Mouse (Mus musculus): ENCODE measurements around the gene Cand2. TPM values are rescaled to one million over a fixed set of nuclear protein-coding genes. Genes with fewer than 3 reads are reported as not detected.

The Cand2 gene
- polyA plus RNA-seq, 1 experiment = 8.4 TPM

DNA sequence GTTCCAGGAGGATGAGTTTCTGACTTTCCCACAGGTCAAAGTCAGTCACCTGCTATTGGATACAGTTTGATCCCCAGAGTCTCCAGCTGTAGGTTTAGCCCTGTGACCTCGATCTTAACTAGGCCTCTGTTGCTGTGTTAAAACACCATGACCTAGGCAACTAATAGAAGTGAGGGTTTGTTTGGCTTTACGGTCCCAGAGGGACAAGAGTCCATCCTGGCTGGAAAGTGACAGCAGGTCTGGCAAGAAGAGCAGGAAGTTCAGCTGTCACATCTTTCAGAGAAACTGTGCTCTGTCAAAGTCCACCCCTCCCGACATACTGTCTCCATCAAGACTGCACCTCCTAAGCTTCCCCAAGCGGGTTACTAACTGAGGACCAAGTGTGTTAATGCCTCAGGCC, 3.5 kb upstream of the Cand2 start:
- DNase-seq = no peak
- no peak overlapping the region for H3K4me3 ChIP-seq (replicated peaks; ENCODE audit: extremely low read depth, low read depth, low read length)
- WGBS = 58% methylated on average over 4 of the region's 4 CpGs
- H3K4me1 ChIP-seq (ENCODE audit: control insufficient read depth, insufficient read depth, low read length) = peaks cover 5% of the 10 kb centered on the region
- TF ChIP-seq CTCF (IDR thresholded peaks at IDR 0.05; ENCODE audit: insufficient read depth, low read length) (no peak), POLR2A (IDR thresholded peaks at IDR 0.05; ENCODE audit: borderline replicate concordance, extremely low read depth, low read depth, low read length) (no peak)

DNA sequence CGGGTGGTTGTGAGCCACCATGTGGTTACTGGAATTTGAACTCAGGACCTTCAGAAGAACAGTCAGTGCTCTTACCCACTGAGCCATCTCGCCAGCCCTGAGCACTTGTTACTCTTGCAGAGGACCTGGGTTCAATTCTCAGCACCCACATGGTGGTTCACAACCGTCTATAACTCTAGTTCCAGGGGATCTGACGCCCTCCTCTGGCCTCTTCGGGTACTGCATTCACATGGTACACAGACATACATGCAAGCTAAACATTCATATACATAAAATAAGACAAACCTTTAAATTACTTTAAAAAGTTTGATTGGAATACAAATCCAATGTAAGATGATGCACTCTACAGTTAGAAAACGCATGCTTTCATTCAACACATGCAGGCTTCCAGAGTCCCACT, 2.1 kb upstream of the Cand2 start:
- Histone ChIP-seq H3K4me1 (ENCODE audit: control insufficient read depth, insufficient read depth, low read length) (peaks cover 5% of the 10 kb centered on the region), H3K4me3 (replicated peaks; ENCODE audit: extremely low read depth, low read depth, low read length) (no peak overlapping the region)
- WGBS = 80% methylated on average over 6 of the region's 6 CpGs
- TF ChIP-seq CTCF (IDR thresholded peaks at IDR 0.05; ENCODE audit: insufficient read depth, low read length) (no peak), POLR2A (IDR thresholded peaks at IDR 0.05; ENCODE audit: borderline replicate concordance, extremely low read depth, low read depth, low read length) (no peak)
- DNase-seq = no peak

DNA sequence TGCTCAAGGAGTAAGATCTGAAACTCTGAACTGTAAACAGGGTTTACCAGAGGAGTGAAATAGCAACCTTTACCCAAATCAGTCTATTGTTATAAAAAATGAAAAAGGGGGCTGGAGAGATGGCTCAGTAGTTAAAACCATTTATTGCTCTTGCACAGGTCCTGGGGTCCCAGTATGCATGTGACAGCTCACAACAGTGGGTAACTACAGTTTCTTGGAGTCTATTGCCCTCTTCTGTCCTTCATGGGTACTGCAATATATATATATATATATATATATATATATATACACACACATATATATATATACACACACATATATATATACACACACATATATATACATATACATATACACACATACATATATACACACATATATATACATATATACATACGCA, 1.7 kb upstream of the Cand2 start:
- no peak overlapping the region for H3K4me3 ChIP-seq (replicated peaks; ENCODE audit: extremely low read depth, low read depth, low read length)
- DNase-seq = no peak
- TF ChIP-seq POLR2A (IDR thresholded peaks at IDR 0.05; ENCODE audit: borderline replicate concordance, extremely low read depth, low read depth, low read length) (no peak), CTCF (IDR thresholded peaks at IDR 0.05; ENCODE audit: insufficient read depth, low read length) (peak; percentile 16; the same call in 1 of the 2 replicates)
- 80% methylated on average over 1 of the region's 1 CpGs for WGBS
- peaks cover 4% of the 10 kb centered on the region for H3K4me1 ChIP-seq (ENCODE audit: control insufficient read depth, insufficient read depth, low read length)

DNA sequence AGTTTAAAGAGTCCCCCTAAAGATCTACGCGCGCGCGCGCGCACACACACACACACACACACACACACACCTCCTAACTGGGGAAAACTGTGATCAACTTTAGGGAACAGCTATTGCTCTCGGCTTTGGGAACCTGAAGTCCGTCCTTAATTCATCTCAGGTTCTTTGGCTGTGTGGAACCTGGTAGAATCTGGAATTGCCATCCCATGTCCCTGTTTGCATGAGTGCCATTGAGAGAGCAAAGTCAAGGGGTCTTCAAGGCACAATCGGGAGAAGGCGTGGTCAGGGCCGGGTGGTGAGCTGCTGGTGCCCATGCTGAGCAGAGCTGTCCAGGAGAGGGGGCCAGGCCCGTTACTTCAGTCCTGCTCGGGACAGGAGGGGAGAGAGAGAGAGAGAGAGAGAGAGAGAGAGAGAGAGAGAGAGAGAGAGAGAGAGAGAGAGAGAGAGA, 348 bp upstream of the Cand2 start:
- 3% methylated on average over 12 of the region's 14 CpGs for WGBS
- TF ChIP-seq POLR2A (IDR thresholded peaks at IDR 0.05; ENCODE audit: borderline replicate concordance, extremely low read depth, low read depth, low read length) (no peak), CTCF (IDR thresholded peaks at IDR 0.05; ENCODE audit: insufficient read depth, low read length) (no peak)
- Histone ChIP-seq H3K4me3 (replicated peaks; ENCODE audit: extremely low read depth, low read depth, low read length) (peak overlapping the region; percentile 29), H3K4me1 (ENCODE audit: control insufficient read depth, insufficient read depth, low read length) (no peaks in the 10 kb centered on the region; the same call in 1 of the 2 replicates)
- peak; percentile 16 for DNase-seq

DNA sequence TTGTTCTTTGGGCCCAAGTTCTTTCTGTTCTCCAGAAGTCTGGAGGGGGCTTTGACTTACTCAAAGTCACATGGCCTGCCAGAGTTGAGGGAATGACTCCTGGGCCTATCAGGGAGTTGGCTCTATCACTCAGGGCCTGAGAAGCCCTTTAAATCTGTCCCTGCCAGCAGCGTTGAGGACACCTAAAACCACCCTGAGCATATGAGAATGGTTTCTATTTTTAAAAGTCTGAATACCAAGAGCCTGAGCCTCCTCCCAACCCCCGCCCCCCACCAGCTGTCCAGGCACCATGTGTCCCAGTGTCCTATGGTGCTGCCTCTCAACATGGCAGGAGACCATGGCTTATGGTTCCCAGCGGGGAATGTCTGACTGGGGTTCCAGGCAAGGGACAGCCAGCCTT, 1.5 kb downstream of the Cand2 start:
- no peak for DNase-seq
- Histone ChIP-seq H3K4me1 (ENCODE audit: control insufficient read depth, insufficient read depth, low read length) (no peaks in the 10 kb centered on the region; the same call in 1 of the 2 replicates), H3K4me3 (replicated peaks; ENCODE audit: extremely low read depth, low read depth, low read length) (no peak overlapping the region)
- TF ChIP-seq POLR2A (IDR thresholded peaks at IDR 0.05; ENCODE audit: borderline replicate concordance, extremely low read depth, low read depth, low read length) (no peak), CTCF (IDR thresholded peaks at IDR 0.05; ENCODE audit: insufficient read depth, low read length) (no peak)
- 51% methylated on average over 3 of the region's 3 CpGs for WGBS

DNA sequence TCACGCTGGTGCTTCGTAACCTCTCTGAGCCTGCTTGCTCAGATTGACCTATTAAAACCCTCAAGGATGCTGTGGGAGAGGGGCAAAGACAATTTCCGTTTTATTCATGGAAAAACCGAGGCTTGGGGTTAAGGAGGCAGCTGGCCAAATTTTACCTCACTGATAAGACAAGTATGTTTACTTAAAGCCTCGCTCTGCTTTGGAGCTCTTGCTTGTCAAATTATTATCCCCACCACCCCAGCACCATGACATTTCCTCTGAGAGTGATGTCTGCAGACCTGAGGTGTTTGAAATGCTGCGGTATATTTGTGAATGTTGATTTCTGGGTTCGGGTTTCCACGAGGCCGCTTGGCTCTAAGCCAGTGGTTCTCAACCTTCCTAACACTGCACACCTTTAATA, 2.0 kb downstream of the Cand2 start:
- WGBS = 29% methylated on average over 9 of the region's 9 CpGs
- DNase-seq = no peak
- no peak overlapping the region for H3K4me3 ChIP-seq (replicated peaks; ENCODE audit: extremely low read depth, low read depth, low read length)
- H3K4me1 ChIP-seq (ENCODE audit: control insufficient read depth, insufficient read depth, low read length) = no peaks in the 10 kb centered on the region; the same call in 1 of the 2 replicates
- no peak for TF ChIP-seq POLR2A (IDR thresholded peaks at IDR 0.05; ENCODE audit: borderline replicate concordance, extremely low read depth, low read depth, low read length)
- no peak for TF ChIP-seq CTCF (IDR thresholded peaks at IDR 0.05; ENCODE audit: insufficient read depth, low read length)

DNA sequence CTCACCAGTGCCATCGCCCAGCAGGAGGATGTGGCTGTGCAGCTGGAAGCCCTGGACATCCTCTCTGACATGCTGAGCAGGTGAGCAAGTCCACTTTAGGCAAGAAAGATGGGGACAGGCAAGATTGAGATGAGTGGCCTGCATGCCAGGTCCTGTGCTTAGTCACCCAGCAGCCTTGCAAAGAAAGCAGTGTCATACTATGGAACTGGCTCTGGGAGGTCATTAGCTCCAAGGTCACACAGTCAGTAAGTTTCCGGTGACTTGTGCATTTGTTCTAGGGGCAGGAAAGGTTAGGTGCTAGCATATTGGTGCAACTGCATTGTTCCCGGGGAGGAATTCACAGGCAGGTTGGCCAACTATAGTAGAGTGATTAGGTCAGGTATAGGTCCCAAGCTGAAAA, 8.4 kb downstream of the Cand2 start:
- 88% methylated on average over 3 of the region's 3 CpGs for WGBS
- no peak overlapping the region for H3K4me3 ChIP-seq (replicated peaks; ENCODE audit: extremely low read depth, low read depth, low read length)
- TF ChIP-seq POLR2A (IDR thresholded peaks at IDR 0.05; ENCODE audit: borderline replicate concordance, extremely low read depth, low read depth, low read length) (no peak), CTCF (IDR thresholded peaks at IDR 0.05; ENCODE audit: insufficient read depth, low read length) (no peak)

DNA sequence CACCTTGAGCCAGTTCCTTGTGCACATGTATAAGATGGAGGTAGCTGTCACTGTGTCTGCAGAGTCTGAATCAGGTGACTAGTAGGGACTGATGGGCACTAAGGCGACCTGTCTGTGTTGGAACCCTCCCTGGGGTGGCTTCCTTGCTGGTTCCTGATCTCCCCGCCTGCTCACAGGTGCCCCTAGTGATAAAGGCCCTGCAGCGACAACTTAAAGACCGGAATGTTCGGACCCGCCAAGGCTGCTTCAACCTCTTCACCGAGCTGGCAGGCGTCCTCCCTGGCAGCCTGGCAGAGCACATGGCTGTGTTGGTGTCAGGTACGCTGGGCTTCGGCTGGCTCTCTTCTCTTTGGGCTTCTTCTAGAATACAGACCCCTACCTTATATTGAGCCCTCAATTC, 16.7 kb downstream of the Cand2 start:
- H3K4me3 ChIP-seq (replicated peaks; ENCODE audit: extremely low read depth, low read depth, low read length) = no peak overlapping the region
- no peak for TF ChIP-seq CTCF (IDR thresholded peaks at IDR 0.05; ENCODE audit: insufficient read depth, low read length)
- no peak for TF ChIP-seq POLR2A (IDR thresholded peaks at IDR 0.05; ENCODE audit: borderline replicate concordance, extremely low read depth, low read depth, low read length)
- DNase-seq = no peak
- WGBS = 88% methylated on average over 10 of the region's 10 CpGs
- no peaks in the 10 kb centered on the region for H3K4me1 ChIP-seq (ENCODE audit: control insufficient read depth, insufficient read depth, low read length)

More for the DNA sequence above, 8.4 kb downstream of the Cand2 start:
- H3K4me1 ChIP-seq (ENCODE audit: control insufficient read depth, insufficient read depth, low read length) = no peaks in the 10 kb centered on the region
- no peak for DNase-seq

DNA sequence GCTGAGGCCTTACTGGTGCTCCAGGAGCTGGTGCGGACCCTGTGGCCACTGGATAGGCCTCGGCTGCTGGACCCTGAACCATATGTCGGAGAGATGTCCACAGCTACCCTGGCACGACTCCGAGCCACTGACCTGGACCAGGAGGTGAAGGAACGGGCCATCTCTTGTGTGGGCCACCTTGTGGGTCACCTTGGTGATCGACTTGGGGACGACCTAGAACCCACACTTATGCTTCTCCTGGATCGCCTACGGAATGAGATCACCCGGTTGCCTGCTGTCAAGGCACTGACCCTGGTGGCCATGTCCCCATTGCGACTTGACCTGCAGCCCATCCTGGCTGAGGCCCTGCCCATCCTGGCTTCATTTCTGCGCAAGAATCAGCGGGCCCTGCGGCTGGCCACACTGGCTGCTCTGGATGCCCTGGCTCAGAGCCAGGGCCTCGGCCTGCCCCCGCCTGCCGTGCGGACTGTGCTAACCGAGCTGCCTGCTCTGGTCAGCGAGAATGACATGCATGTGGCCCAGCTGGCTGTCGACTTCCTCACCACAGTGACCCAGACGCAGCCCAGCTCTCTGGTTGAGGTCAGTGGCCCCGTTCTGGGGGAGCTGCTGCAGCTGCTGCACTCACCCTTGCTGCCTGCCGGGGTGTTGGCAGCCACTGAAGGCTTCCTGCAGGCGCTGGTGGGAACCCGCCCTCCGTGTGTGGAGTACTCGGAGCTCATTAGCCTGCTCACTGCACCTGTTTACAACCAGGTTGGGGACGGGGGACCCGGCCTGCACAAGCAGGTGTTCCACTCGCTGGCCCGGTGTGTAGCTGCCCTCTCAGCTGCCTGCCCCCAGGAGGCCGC, 17.7 kb downstream of the Cand2 start:
- Histone ChIP-seq H3K4me3 (replicated peaks; ENCODE audit: extremely low read depth, low read depth, low read length) (no peak overlapping the region), H3K4me1 (ENCODE audit: control insufficient read depth, insufficient read depth, low read length) (no peaks in the 10 kb centered on the region)
- WGBS = 71% methylated on average over 34 of the region's 34 CpGs
- no peak for DNase-seq
- TF ChIP-seq CTCF (IDR thresholded peaks at IDR 0.05; ENCODE audit: insufficient read depth, low read length) = no peak
- TF ChIP-seq POLR2A (IDR thresholded peaks at IDR 0.05; ENCODE audit: borderline replicate concordance, extremely low read depth, low read depth, low read length) = no peak

DNA sequence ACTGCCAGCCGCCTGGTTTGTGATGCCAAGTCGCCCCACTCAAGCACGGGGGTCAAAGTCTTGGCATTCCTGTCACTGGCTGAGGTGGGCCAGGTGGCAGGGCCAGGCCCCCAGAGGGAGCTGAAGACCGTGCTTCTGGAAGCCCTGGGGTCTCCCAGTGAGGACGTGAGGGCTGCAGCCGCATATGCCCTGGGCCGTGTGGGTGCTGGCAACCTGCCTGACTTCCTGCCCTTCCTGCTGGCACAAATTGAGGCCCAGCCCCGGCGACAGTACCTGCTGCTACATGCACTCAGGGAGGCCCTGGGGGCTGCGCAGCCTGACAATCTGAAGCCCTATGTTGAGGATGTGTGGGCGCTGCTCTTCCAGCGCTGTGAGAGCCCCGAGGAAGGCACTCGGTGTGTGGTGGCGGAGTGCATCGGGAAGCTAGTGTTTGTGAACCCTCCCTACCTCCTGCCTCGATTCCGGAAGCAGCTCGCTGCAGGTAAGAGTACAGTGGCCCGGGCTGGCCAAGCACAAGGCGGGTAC, 18.4 kb downstream of the Cand2 start:
- WGBS = 75% methylated on average over 21 of the region's 21 CpGs
- no peak overlapping the region for H3K4me3 ChIP-seq (replicated peaks; ENCODE audit: extremely low read depth, low read depth, low read length)
- DNase-seq = no peak
- H3K4me1 ChIP-seq (ENCODE audit: control insufficient read depth, insufficient read depth, low read length) = no peaks in the 10 kb centered on the region
- TF ChIP-seq CTCF (IDR thresholded peaks at IDR 0.05; ENCODE audit: insufficient read depth, low read length) (no peak), POLR2A (IDR thresholded peaks at IDR 0.05; ENCODE audit: borderline replicate concordance, extremely low read depth, low read depth, low read length) (no peak)

Data from lung, adult 2 months (tissue).